Mouse (Mus musculus) heart, embryonic 16.5 days (tissue): Measurements from ENCODE around the gene Trio. TPM values are rescaled to one million over a fixed set of nuclear protein-coding genes. Genes with fewer than 3 reads are reported as not detected.

Experiments used
- ATAC-seq: fragments of 200-750 bp; cut with Nextera tagmentation; replicated peaks from 2 replicates; pipeline ENCODE4 v1.8.0; 2017; ENCODE audit warnings: moderate number of reproducible peaks; ENCODE audit not compliant: insufficient read depth, low FRiP score; ENCODE audit errors: extremely low read depth
- H3K27ac ChIP-seq: fragments of 300-500 bp; sonication (generic); 2 replicates; pipeline ENCODE4 v1.5.1; 2014; ENCODE audit warnings: mild to moderate bottlenecking, low read length, control low read depth, moderate library complexity
- H3K27me3 ChIP-seq: fragments of 300-500 bp; sonication (generic); 2 replicates; pipeline ENCODE4 v1.6.1; 2014; ENCODE audit warnings: low read length, mixed read lengths; ENCODE audit not compliant: control insufficient read depth, insufficient read depth
- H3K36me3 ChIP-seq: fragments of 300-500 bp; sonication (generic); 2 replicates; pipeline ENCODE4 v1.6.1; 2014; ENCODE audit not compliant: control insufficient read depth, insufficient read depth
- H3K4me1 ChIP-seq: fragments of 300-500 bp; sonication (generic); 2 replicates; pipeline ENCODE4 v1.6.1; 2014; ENCODE audit warnings: low read length, mixed read lengths; ENCODE audit not compliant: control insufficient read depth, insufficient read depth
- H3K4me2 ChIP-seq: fragments of 300-500 bp; sonication (generic); 2 replicates; pipeline ENCODE4 v1.6.1; 2014; ENCODE audit warnings: low read depth, mild to moderate bottlenecking, control low read depth, low read length
- H3K4me3 ChIP-seq: fragments of 300-500 bp; sonication (generic); 2 replicates; pipeline ENCODE4 v1.5.1; 2014; ENCODE audit warnings: mild to moderate bottlenecking, control low read depth, low read length
- H3K9ac ChIP-seq: fragments of 300-500 bp; sonication (generic); 2 replicates; pipeline ENCODE4 v1.6.1; 2014; ENCODE audit warnings: low read length, control low read depth
- H3K9me3 ChIP-seq: fragments of 300-500 bp; sonication (generic); replicated peaks from 2 replicates; pipeline ENCODE4 v1.6.1; 2016; ENCODE audit warnings: low read length; ENCODE audit not compliant: control insufficient read depth
- WGBS: fragments of 180-500 bp; shearing (Covaris S2); extraction: QIAGEN DNeasy Blood & Tissue Kit; methylation state at CpG from one replicate; pipeline ENCODE4 v1.1.7; 2014; 5-methylcytosine and 5-hydroxymethylcytosine counted together
- polyA plus RNA-seq: library from polyadenylated mRNA; unstranded; fragments of >200 nt; fragmentation: Nextera tagmentation; extraction: Ambion mirVana; gene quantifications from 2 replicates; pipeline ENCODE4 v1.2.1, GENCODE M21; 2015

The Trio gene
- polyA plus RNA-seq, 1 experiment from 2014 or later: 18.7 TPM

DNA sequence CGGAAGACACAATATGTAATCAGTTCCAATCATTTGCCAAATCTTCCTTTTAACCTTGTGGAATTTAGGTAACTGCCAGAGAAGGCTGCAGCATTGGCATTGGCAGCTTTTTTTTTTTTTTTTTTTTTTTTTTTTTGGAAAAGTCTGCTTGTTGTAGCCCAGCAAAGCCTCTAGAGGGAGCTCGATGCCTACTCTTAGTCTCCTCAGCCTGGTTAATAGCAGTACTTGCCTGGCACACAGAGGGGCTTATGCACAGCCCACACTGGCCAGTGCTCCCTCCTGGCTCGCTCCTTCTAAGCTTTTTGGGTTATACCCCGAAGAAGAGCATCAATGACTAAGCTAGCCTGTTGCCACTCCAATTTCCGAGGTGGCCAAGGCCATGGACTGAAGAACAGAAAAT, 106.1 kb downstream of the Trio start:
- H3K9me3 ChIP-seq: no peaks in the 10 kb centered on the region
- no peak overlapping the region for H3K4me2 ChIP-seq
- H3K36me3 ChIP-seq: no peaks in the 10 kb centered on the region
- H3K9ac ChIP-seq: no peak overlapping the region
- 18% methylated on average over 5 of the region's 5 CpGs for WGBS
- no peak overlapping the region for H3K27ac ChIP-seq
- no peak overlapping the region for H3K4me3 ChIP-seq
- 0 out of 2 replicates have a peak, but pooled peaks have one; percentile 34 for ATAC-seq
- no peaks in the 10 kb centered on the region for H3K27me3 ChIP-seq
- peaks cover 27% of the 10 kb centered on the region for H3K4me1 ChIP-seq

GRCm38 (mm10) chr15:27918798-27919197, 106.8 kb downstream of the Trio start:
- Histone ChIP-seq H3K4me2 (no peak overlapping the region), H3K4me3 (no peak overlapping the region), H3K4me1 (peaks cover 24% of the 10 kb centered on the region), H3K9ac (no peak overlapping the region), H3K9me3 (no peaks in the 10 kb centered on the region), H3K36me3 (no peaks in the 10 kb centered on the region), H3K27me3 (no peaks in the 10 kb centered on the region), H3K27ac (no peak overlapping the region)
- ATAC-seq: no peak
- WGBS: 70% methylated on average over 9 of the region's 9 CpGs

GRCm38 (mm10) chr15:27916204-27916603, 109.4 kb downstream of the Trio start:
- no peak for ATAC-seq
- Histone ChIP-seq H3K36me3 (no peaks in the 10 kb centered on the region), H3K4me2 (no peak overlapping the region), H3K9ac (no peak overlapping the region), H3K9me3 (no peaks in the 10 kb centered on the region), H3K4me3 (no peak overlapping the region), H3K27me3 (no peaks in the 10 kb centered on the region), H3K4me1 (peaks cover 9% of the 10 kb centered on the region), H3K27ac (no peak overlapping the region)
- WGBS: 59% methylated on average over 4 of the region's 4 CpGs

DNA sequence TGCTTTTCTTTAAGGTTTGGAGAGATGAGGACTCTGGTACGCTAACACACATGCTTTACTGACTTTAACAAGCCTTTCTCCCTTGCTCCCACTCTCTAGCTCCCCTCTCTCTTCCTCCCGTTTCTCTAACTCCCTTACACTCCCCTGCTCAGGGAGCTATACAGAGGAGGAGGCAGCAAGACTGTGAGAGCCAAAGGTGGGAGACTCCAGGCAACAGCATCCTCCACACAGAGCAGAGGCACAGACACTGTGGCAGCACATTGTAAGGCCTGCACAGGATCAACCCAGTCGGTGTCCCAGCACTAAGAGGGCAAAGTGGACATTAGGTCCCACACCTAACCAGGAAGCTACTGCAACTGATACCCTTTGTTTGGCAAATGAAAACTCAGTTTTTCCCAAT, 112.6 kb downstream of the Trio start:
- ATAC-seq: no peak; the same call in 1 of the 2 replicates

GRCm38 (mm10) chr15:27911196-27911595, 114.5 kb downstream of the Trio start:
- 78% methylated on average over 9 of the region's 9 CpGs for WGBS

More for the DNA sequence above, 112.6 kb downstream of the Trio start:
- Histone ChIP-seq H3K4me1 (no peaks in the 10 kb centered on the region), H3K9ac (no peak overlapping the region), H3K36me3 (no peaks in the 10 kb centered on the region), H3K4me3 (no peak overlapping the region), H3K27ac (no peak overlapping the region), H3K4me2 (no peak overlapping the region), H3K27me3 (no peaks in the 10 kb centered on the region), H3K9me3 (no peaks in the 10 kb centered on the region)
- 51% methylated on average over 3 of the region's 3 CpGs for WGBS

GRCm38 (mm10) chr15:27910179-27910578, 115.5 kb downstream of the Trio start:
- Histone ChIP-seq H3K27me3 (no peaks in the 10 kb centered on the region), H3K4me2 (no peak overlapping the region), H3K9ac (no peak overlapping the region), H3K36me3 (no peaks in the 10 kb centered on the region), H3K27ac (no peak overlapping the region), H3K9me3 (no peaks in the 10 kb centered on the region), H3K4me1 (peaks cover 19% of the 10 kb centered on the region), H3K4me3 (no peak overlapping the region)
- ATAC-seq: no peak
- 74% methylated on average over 7 of the region's 7 CpGs for WGBS

More at GRCm38 (mm10) chr15:27911196-27911595, 114.5 kb downstream of the Trio start:
- H3K9me3 ChIP-seq: no peaks in the 10 kb centered on the region
- H3K9ac ChIP-seq: no peak overlapping the region
- no peak overlapping the region for H3K27ac ChIP-seq
- H3K36me3 ChIP-seq: no peaks in the 10 kb centered on the region
- no peak for ATAC-seq
- H3K27me3 ChIP-seq: no peaks in the 10 kb centered on the region
- H3K4me1 ChIP-seq: peaks cover 15% of the 10 kb centered on the region
- no peak overlapping the region for H3K4me2 ChIP-seq
- H3K4me3 ChIP-seq: no peak overlapping the region

GRCm38 (mm10) chr15:27907649-27908048, 118.0 kb downstream of the Trio start:
- H3K36me3 ChIP-seq: no peaks in the 10 kb centered on the region
- ATAC-seq: no peak
- no peak overlapping the region for H3K9ac ChIP-seq
- no peak overlapping the region for H3K27ac ChIP-seq
- peaks cover 33% of the 10 kb centered on the region for H3K4me1 ChIP-seq
- no peaks in the 10 kb centered on the region for H3K27me3 ChIP-seq
- WGBS: 42% methylated on average over 5 of the region's 5 CpGs
- no peak overlapping the region for H3K4me2 ChIP-seq
- no peak overlapping the region for H3K4me3 ChIP-seq
- H3K9me3 ChIP-seq: no peaks in the 10 kb centered on the region

DNA sequence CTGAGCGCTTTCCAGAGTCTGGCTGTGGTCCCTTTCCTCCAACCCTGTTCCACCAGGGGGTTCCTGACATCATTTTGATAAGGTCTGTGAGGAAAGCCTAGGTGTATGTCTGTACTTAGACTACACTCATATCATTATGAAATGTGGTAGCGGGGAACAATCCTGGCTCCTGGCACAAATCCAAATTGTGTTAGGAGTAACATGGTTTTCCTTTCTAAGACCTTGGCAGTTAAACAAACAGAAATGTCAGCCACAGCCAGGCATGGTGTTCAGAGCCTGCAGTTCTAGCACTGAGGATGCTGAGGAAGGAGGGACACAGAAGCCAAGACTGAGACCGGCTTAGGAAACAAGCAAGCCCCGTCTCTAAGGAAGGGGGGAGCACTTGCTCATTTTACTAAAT, 119.2 kb downstream of the Trio start:
- H3K36me3 ChIP-seq: peaks cover 4% of the 10 kb centered on the region; the same call in 1 of the 2 replicates
- H3K27ac ChIP-seq: no peak overlapping the region
- no peak overlapping the region for H3K4me3 ChIP-seq
- peaks cover 33% of the 10 kb centered on the region for H3K4me1 ChIP-seq
- 39% methylated on average over 4 of the region's 4 CpGs for WGBS
- no peak overlapping the region for H3K9ac ChIP-seq
- ATAC-seq: no peak
- H3K4me2 ChIP-seq: no peak overlapping the region
- no peaks in the 10 kb centered on the region for H3K9me3 ChIP-seq
- no peaks in the 10 kb centered on the region for H3K27me3 ChIP-seq

DNA sequence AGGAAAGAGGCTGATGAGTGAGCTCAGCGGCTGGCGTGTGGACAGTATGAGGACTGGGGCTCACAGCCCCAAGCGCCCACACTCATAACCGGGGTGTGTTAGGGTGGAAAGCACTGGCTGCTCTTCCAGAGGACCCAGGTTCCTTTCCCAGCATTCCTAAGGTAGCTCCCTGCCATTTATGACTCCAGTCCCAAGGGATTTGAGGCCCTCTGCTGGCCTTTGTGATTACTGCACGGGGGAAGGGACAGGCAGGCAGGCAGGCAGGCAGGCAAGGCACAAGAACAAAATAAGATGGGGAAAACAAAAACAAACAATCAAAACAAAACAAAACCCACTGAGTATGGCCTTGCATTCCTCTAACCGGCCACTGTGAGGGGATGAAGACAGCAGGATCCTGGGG, 120.3 kb downstream of the Trio start:
- Histone ChIP-seq H3K27me3 (no peaks in the 10 kb centered on the region), H3K4me2 (peak overlapping the region; percentile 8), H3K9me3 (no peaks in the 10 kb centered on the region), H3K36me3 (peaks cover 10% of the 10 kb centered on the region), H3K4me3 (no peak overlapping the region), H3K4me1 (peaks cover 33% of the 10 kb centered on the region), H3K27ac (peak overlapping the region; percentile 47; the same call in 1 of the 2 replicates), H3K9ac (no peak overlapping the region)
- WGBS: 61% methylated on average over 6 of the region's 6 CpGs
- peak; percentile 12; the same call in 1 of the 2 replicates for ATAC-seq
